Mouse (Mus musculus) stomach, embryonic 14.5 days (tissue): Measurements from ENCODE around the gene Clcn7. TPM values are rescaled to one million over a fixed set of nuclear protein-coding genes. Genes with fewer than 3 reads are reported as not detected.

ENCODE experiments used
- ATAC-seq: fragments of 200-750 bp; cut with Nextera tagmentation; 2 replicates; pipeline ENCODE4 v1.8.0; 2017; ENCODE audit warnings: low read depth, moderate TSS enrichment; ENCODE audit not compliant: insufficient number of reproducible peaks, insufficient read depth, low FRiP score
- H3K27ac ChIP-seq: fragments of 300-500 bp; sonication (generic); 2 replicates; pipeline ENCODE4 v1.5.1; 2014; ENCODE audit warnings: mild to moderate bottlenecking, low read length, moderate library complexity, mixed read lengths
- H3K27me3 ChIP-seq: fragments of 300-500 bp; sonication (generic); 2 replicates; pipeline ENCODE4 v1.6.1; 2014; ENCODE audit warnings: low read length, control low read depth, mixed read lengths; ENCODE audit not compliant: control insufficient read depth, insufficient read depth
- H3K36me3 ChIP-seq: fragments of 300-500 bp; sonication (generic); 2 replicates; pipeline ENCODE4 v1.6.1; 2014; ENCODE audit warnings: mild to moderate bottlenecking, control low read depth, low read length, moderate library complexity, mixed read lengths; ENCODE audit not compliant: control insufficient read depth, insufficient read depth
- H3K4me1 ChIP-seq: fragments of 300-500 bp; sonication (generic); 2 replicates; pipeline ENCODE4 v1.6.1; 2014; ENCODE audit warnings: low read length, control low read depth, mixed read lengths; ENCODE audit not compliant: control insufficient read depth, insufficient read depth
- H3K4me2 ChIP-seq: fragments of 300-500 bp; sonication (generic); replicated peaks from 2 replicates; pipeline ENCODE4 v1.6.1; 2014; ENCODE audit warnings: low read depth, low read length, control low read depth
- H3K4me3 ChIP-seq: fragments of 300-500 bp; sonication (generic); 2 replicates; pipeline ENCODE4 v1.5.1; 2014; ENCODE audit warnings: low read depth, low read length, control low read depth
- H3K9ac ChIP-seq: fragments of 300-500 bp; sonication (generic); replicated peaks from 2 replicates; pipeline ENCODE4 v1.6.1; 2014; ENCODE audit warnings: low read depth, mild to moderate bottlenecking, control low read depth, low read length, moderate library complexity, mixed read lengths
- H3K9me3 ChIP-seq: fragments of 300-500 bp; sonication (generic); 2 replicates; pipeline ENCODE4 v1.6.1; 2016; ENCODE audit warnings: low read depth, low read length, control low read depth; ENCODE audit not compliant: control insufficient read depth
- WGBS: fragments of 180-500 bp; shearing (Covaris S2); extraction: QIAGEN DNeasy Blood & Tissue Kit; methylation state at CpG from one replicate; pipeline ENCODE4 v1.1.7; 2014; 5-methylcytosine and 5-hydroxymethylcytosine counted together
- polyA plus RNA-seq: library from polyadenylated mRNA; unstranded; fragments of >200 nt; fragmentation: Nextera tagmentation; extraction: Ambion mirVana; gene quantifications from 2 replicates; pipeline ENCODE4 v1.2.1, GENCODE M21; 2014

Gene Clcn7
- polyA plus RNA-seq, 1 experiment from 2014 or later: 19.7 TPM

DNA sequence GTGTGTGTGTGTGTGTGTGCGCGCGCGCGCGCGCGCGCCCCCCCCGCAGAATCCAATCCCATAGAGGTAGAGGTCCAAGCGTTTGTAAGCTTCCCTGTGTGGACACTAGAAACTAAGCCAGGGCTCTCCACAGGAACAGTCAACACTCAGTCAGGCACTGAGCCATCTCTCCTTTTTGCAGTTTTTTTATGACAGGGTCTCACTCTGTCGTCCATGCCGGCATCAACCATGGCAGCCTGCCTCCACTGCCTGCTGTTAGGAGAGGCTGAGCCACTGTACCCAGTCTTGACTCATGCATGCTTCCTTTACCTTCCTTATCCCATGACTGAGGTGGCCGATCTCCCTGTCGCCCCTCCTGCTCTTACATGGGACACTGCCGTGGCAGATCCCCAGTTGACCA is 25.4 kb upstream of the Clcn7 start:
- WGBS: 75% methylated on average over 16 of the region's 16 CpGs
- Histone ChIP-seq H3K27ac (no peak overlapping the region), H3K4me1 (no peaks in the 10 kb centered on the region), H3K9ac (no peak overlapping the region), H3K36me3 (peaks cover 48% of the 10 kb centered on the region), H3K4me2 (no peak overlapping the region), H3K9me3 (no peaks in the 10 kb centered on the region), H3K4me3 (no peak overlapping the region), H3K27me3 (no peaks in the 10 kb centered on the region)
- ATAC-seq: no peak

DNA sequence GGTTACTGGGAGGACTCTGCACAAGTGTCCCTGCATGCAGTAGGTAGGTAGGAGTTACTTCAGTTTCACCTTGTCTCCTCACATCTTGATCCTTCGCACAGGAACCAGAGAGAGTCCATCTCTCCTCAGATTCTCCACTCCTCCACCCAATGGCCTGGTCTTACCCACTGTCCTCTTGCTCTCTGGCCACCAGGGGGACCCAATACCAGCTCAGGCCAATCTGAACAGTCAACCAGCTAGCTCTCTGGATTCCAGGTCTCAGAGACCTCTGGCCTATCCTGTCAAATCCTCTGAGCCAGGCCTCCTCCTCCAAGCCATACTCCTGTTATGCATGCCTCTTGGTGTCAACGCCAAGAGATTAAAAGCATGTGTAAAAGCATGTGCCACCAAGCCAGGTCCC is 23.6 kb upstream of the Clcn7 start:
- 79% methylated on average over 2 of the region's 2 CpGs for WGBS
- no peaks in the 10 kb centered on the region for H3K27me3 ChIP-seq
- H3K27ac ChIP-seq: no peak overlapping the region
- H3K9me3 ChIP-seq: no peaks in the 10 kb centered on the region
- no peak for ATAC-seq
- peaks cover 41% of the 10 kb centered on the region for H3K36me3 ChIP-seq
- H3K4me1 ChIP-seq: peaks cover under 1% of the 10 kb centered on the region; the same call in 1 of the 2 replicates
- no peak overlapping the region for H3K4me2 ChIP-seq
- no peak overlapping the region for H3K9ac ChIP-seq
- no peak overlapping the region for H3K4me3 ChIP-seq

DNA sequence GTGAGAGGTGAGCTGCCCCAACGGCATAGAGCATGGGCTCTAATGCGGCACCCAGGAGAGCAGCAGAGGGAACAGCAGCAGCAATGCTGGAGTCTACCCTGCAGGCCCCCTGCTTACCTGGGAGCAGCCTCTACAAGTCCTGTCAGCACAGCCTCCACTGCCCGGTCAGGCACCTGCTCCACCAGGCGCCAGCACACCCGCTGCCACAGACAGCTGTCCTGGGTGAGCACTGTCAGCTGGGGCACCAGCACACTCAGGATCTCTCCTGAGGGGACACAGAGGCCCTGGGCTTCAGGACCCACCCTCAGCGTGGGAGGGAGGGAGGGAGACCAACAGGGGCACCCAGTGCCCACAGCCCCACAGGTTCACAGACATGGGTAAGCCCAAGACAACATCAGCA is 22.6 kb upstream of the Clcn7 start:
- H3K4me2 ChIP-seq: no peak overlapping the region
- WGBS: 88% methylated on average over 6 of the region's 6 CpGs
- H3K27ac ChIP-seq: no peak overlapping the region
- peaks cover 4% of the 10 kb centered on the region; the same call in 1 of the 2 replicates for H3K4me1 ChIP-seq
- no peaks in the 10 kb centered on the region for H3K27me3 ChIP-seq
- no peaks in the 10 kb centered on the region for H3K9me3 ChIP-seq
- H3K9ac ChIP-seq: no peak overlapping the region
- ATAC-seq: no peak
- peaks cover 33% of the 10 kb centered on the region for H3K36me3 ChIP-seq
- no peak overlapping the region for H3K4me3 ChIP-seq

DNA sequence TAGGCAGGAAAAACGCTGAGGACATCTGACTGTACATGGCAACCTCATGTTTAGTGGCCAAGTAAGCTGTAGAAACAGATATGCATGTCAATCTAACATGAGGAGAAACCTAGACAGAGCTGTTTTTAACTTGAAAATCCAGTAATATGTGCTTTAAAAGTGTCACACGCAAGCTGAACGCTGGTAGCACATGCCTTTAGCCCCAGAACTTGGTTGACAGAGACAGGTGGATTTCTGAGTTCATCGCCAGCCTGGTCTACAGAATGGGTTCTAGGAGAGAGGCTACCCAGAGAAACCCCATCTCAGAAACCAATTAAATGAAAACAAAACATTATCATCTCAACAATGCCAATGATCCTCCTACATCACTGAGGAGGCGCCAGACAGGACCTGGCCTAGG is 22.0 kb upstream of the Clcn7 start:
- H3K27ac ChIP-seq: no peak overlapping the region
- peaks cover 27% of the 10 kb centered on the region for H3K36me3 ChIP-seq
- H3K27me3 ChIP-seq: no peaks in the 10 kb centered on the region
- no peak overlapping the region for H3K9ac ChIP-seq
- H3K4me1 ChIP-seq: peaks cover 4% of the 10 kb centered on the region; the same call in 1 of the 2 replicates
- H3K9me3 ChIP-seq: no peaks in the 10 kb centered on the region
- no peak overlapping the region for H3K4me2 ChIP-seq
- no peak for ATAC-seq
- no peak overlapping the region for H3K4me3 ChIP-seq
- 93% methylated on average over 5 of the region's 5 CpGs for WGBS

DNA sequence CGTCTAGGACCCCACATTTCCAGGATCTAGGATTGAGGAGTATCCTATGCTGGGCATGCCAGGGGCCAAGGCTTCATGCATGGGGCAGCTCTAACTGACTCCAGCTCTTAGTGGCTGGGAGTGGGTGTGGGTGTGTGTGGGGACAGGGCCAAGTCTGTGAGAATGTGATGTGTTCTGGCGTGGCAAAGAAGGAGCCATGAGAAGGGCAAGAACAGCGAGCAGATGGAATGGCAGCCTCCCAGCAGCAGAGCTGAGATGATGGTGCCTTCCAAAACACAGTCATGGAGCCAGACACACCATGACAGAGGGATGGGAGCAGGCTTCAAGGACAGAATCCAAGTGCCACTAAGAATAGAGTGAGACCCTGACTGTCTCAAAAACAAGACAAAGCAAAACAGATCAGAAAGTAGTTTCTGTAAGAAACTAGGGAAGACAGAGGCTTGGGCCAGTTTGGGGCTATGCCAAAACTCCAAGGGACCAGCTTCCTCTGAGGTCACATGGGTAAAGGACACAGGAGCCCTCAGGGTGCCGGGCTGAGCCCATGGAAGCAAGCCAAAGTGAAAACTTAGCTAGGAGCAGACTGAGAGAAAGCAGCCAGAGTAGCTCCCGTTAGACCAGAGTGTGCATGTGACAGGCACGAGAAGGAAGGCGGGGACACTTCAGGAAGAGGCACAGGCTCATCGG is 21.3 kb upstream of the Clcn7 start:
- H3K4me2 ChIP-seq: no peak overlapping the region
- WGBS: 87% methylated on average over 8 of the region's 8 CpGs

DNA sequence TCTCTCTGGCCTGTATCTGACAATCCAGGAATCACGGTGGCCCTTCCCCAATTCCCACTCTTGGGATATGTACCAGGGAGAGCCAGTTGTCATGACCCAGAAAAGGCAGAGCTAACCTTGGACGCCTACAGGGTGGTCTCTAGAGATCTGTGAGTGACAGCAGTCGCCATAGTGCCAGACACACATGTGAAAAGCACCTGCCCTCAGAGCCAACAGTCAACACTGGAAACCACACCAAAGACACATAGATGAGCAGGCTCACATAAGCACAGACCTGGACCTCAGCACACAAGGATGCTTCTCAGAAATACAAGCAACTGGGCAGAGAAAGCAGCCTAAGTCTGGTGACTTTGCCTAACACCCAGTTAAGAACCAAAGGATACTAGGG is 20.8 kb upstream of the Clcn7 start:
- H3K36me3 ChIP-seq: peaks cover 26% of the 10 kb centered on the region
- no peak overlapping the region for H3K4me3 ChIP-seq
- no peak for ATAC-seq
- no peaks in the 10 kb centered on the region for H3K9me3 ChIP-seq
- H3K27me3 ChIP-seq: no peaks in the 10 kb centered on the region
- no peak overlapping the region for H3K9ac ChIP-seq
- H3K27ac ChIP-seq: no peak overlapping the region
- peaks cover 4% of the 10 kb centered on the region; the same call in 1 of the 2 replicates for H3K4me1 ChIP-seq
- H3K4me2 ChIP-seq: no peak overlapping the region
- WGBS: 80% methylated on average over 3 of the region's 3 CpGs

More for the DNA sequence above, 21.3 kb upstream of the Clcn7 start:
- Histone ChIP-seq H3K9me3 (no peaks in the 10 kb centered on the region), H3K36me3 (peaks cover 26% of the 10 kb centered on the region), H3K4me1 (peaks cover 4% of the 10 kb centered on the region; the same call in 1 of the 2 replicates), H3K27ac (no peak overlapping the region), H3K9ac (no peak overlapping the region), H3K4me3 (no peak overlapping the region), H3K27me3 (no peaks in the 10 kb centered on the region)
- no peak for ATAC-seq

GRCm38 (mm10) chr17:25114908-25115645 is 18.1 kb upstream of the Clcn7 start:
- WGBS: 10% methylated on average over 23 of the region's 23 CpGs
- Histone ChIP-seq H3K27ac (peak overlapping the region; percentile 94), H3K4me2 (peak overlapping the region; percentile 99), H3K36me3 (peaks cover 19% of the 10 kb centered on the region), H3K27me3 (no peaks in the 10 kb centered on the region), H3K9ac (peak overlapping the region; percentile 47), H3K9me3 (no peaks in the 10 kb centered on the region), H3K4me1 (peaks cover 4% of the 10 kb centered on the region; the same call in 1 of the 2 replicates), H3K4me3 (peak overlapping the region; percentile 67)
- peak; percentile 68 for ATAC-seq

DNA sequence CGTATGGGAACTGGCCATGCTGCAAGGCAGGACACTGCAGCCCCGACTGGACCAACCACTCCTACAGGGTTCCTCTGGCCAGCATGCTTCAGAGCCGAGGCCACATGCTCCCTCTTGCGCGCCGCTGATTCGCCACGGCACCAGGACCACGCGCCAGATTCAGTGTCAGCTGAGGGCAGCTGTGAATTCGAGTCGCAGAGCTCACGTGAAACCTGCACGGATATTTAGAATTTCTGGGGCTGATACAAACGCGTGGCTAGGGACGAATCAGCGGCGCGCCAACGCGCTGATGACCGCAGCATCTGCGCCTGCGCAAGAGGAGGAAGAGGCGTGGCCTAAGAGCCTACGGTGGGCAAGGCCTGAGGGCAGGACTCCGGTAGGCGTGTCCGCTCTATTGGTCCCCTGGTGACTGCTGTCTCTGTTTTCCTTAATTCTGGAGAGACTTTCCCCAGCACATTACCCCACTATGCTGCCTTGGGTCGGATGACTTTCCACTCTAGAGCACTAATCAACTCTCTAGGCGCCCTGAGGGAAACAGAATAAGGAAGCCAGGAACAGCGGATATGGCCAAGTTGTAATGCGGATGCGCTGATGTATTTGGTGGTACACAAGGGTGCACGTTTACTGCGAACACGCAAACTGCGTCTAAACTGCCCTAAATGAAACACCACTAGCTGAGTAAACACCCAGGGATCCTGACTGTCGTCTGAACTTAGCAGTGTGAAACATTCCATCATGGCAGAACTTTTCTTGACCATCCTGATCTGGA is 17.3 kb upstream of the Clcn7 start, which contains the start of gene Telo2:
Gene Telo2, minus strand, starts transcription at position 304 of the 769 bp plus-strand sequence.
- Histone ChIP-seq H3K27ac (peak within 1 kb of the TSS; percentile 94), H3K4me2 (peak within 1 kb of the TSS; percentile 99), H3K27me3 (no peaks in the 10 kb centered on the region), H3K9me3 (no peaks in the 10 kb centered on the region), H3K4me3 (peak within 1 kb of the TSS; percentile 67), H3K9ac (peak within 1 kb of the TSS; percentile 47), H3K36me3 (peaks cover 13% of the 10 kb centered on the region), H3K4me1 (peaks cover 4% of the 10 kb centered on the region; the same call in 1 of the 2 replicates)
- ATAC-seq: peak; percentile 92
- WGBS: 4% methylated on average over 40 of the region's 40 CpGs
